Mouse (Mus musculus): Measurements from ENCODE around the gene Sema5a. TPM values are rescaled to one million over a fixed set of nuclear protein-coding genes. Genes with fewer than 3 reads are reported as not detected.

The Sema5a gene
- polyA plus RNA-seq, 1 experiment from 2014 or later = 28.3 TPM

GRCm38 (mm10) chr15:32568181-32568857 lies 323.7 kb downstream of the Sema5a start:
- Histone ChIP-seq H3K4me2 (replicated peaks) (no peak overlapping the region), H3K9ac (no peak overlapping the region), H3K4me1 (no peaks in the 10 kb centered on the region), H3K9me3 (no peaks in the 10 kb centered on the region), H3K4me3 (no peak overlapping the region), H3K27me3 (no peaks in the 10 kb centered on the region), H3K27ac (no peak overlapping the region), H3K36me3 (no peaks in the 10 kb centered on the region)
- no peak for ATAC-seq (ENCODE audit: insufficient number of reproducible peaks, insufficient read depth, low FRiP score, low TSS enrichment)
- WGBS = 94% methylated on average over 3 of the region's 3 CpGs

GRCm38 (mm10) chr15:32568858-32569387 lies 324.3 kb downstream of the Sema5a start:
- Histone ChIP-seq H3K4me2 (replicated peaks) (no peak overlapping the region), H3K9me3 (no peaks in the 10 kb centered on the region), H3K4me3 (no peak overlapping the region), H3K27ac (no peak overlapping the region), H3K36me3 (no peaks in the 10 kb centered on the region), H3K4me1 (no peaks in the 10 kb centered on the region), H3K27me3 (no peaks in the 10 kb centered on the region), H3K9ac (no peak overlapping the region)
- peak; percentile 56; the same call in 1 of the 2 replicates for ATAC-seq (ENCODE audit: insufficient number of reproducible peaks, insufficient read depth, low FRiP score, low TSS enrichment)
- WGBS = 61% methylated on average over 6 of the region's 6 CpGs

GRCm38 (mm10) chr15:32574327-32574726 lies 329.7 kb downstream of the Sema5a start:
- H3K9ac ChIP-seq = no peak overlapping the region
- no peak overlapping the region for H3K27ac ChIP-seq
- H3K27me3 ChIP-seq = no peaks in the 10 kb centered on the region
- WGBS = 74% methylated on average over 6 of the region's 6 CpGs
- no peaks in the 10 kb centered on the region for H3K4me1 ChIP-seq
- no peak overlapping the region for H3K4me3 ChIP-seq
- ATAC-seq (ENCODE audit: insufficient number of reproducible peaks, insufficient read depth, low FRiP score, low TSS enrichment) = no peak
- no peak overlapping the region for H3K4me2 ChIP-seq (replicated peaks)
- H3K36me3 ChIP-seq = no peaks in the 10 kb centered on the region
- H3K9me3 ChIP-seq = no peaks in the 10 kb centered on the region

- no peak for ATAC-seq (ENCODE audit: insufficient number of reproducible peaks, insufficient read depth, low FRiP score, low TSS enrichment)
- no peak overlapping the region for H3K9ac ChIP-seq
- no peaks in the 10 kb centered on the region for H3K36me3 ChIP-seq
- WGBS = 64% methylated on average over 2 of the region's 2 CpGs
- H3K4me1 ChIP-seq = no peaks in the 10 kb centered on the region
- no peak overlapping the region for H3K4me3 ChIP-seq
- no peak overlapping the region for H3K27ac ChIP-seq
- no peaks in the 10 kb centered on the region for H3K27me3 ChIP-seq
- no peak overlapping the region for H3K4me2 ChIP-seq (replicated peaks)
- no peaks in the 10 kb centered on the region for H3K9me3 ChIP-seq
Observed at GRCm38 (mm10) chr15:32575212-32575611, 330.6 kb downstream of the Sema5a start.

- no peak overlapping the region for H3K9ac ChIP-seq
- no peak overlapping the region for H3K27ac ChIP-seq
- H3K4me2 ChIP-seq (replicated peaks) = no peak overlapping the region
- H3K4me3 ChIP-seq = no peak overlapping the region
- H3K27me3 ChIP-seq = no peaks in the 10 kb centered on the region
- no peak for ATAC-seq (ENCODE audit: insufficient number of reproducible peaks, insufficient read depth, low FRiP score, low TSS enrichment)
- no peaks in the 10 kb centered on the region for H3K4me1 ChIP-seq
- H3K36me3 ChIP-seq = no peaks in the 10 kb centered on the region
- WGBS = 74% methylated on average over 4 of the region's 4 CpGs
- H3K9me3 ChIP-seq = no peaks in the 10 kb centered on the region
Observed at GRCm38 (mm10) chr15:32579351-32579750, 334.7 kb downstream of the Sema5a start.

GRCm38 (mm10) chr15:32590641-32591040 lies 346.0 kb downstream of the Sema5a start:
- Histone ChIP-seq H3K27ac (no peak overlapping the region), H3K4me2 (replicated peaks) (no peak overlapping the region), H3K9ac (no peak overlapping the region), H3K4me3 (no peak overlapping the region), H3K9me3 (no peaks in the 10 kb centered on the region), H3K4me1 (no peaks in the 10 kb centered on the region), H3K27me3 (no peaks in the 10 kb centered on the region), H3K36me3 (no peaks in the 10 kb centered on the region)
- WGBS = 83% methylated on average over 1 of the region's 1 CpGs
- ATAC-seq (ENCODE audit: insufficient number of reproducible peaks, insufficient read depth, low FRiP score, low TSS enrichment) = no peak

- Histone ChIP-seq H3K9me3 (no peaks in the 10 kb centered on the region), H3K27me3 (no peaks in the 10 kb centered on the region), H3K27ac (no peak overlapping the region), H3K9ac (no peak overlapping the region), H3K36me3 (no peaks in the 10 kb centered on the region), H3K4me1 (no peaks in the 10 kb centered on the region), H3K4me2 (replicated peaks) (no peak overlapping the region), H3K4me3 (no peak overlapping the region)
- no peak for ATAC-seq (ENCODE audit: insufficient number of reproducible peaks, insufficient read depth, low FRiP score, low TSS enrichment)
- 94% methylated on average over 5 of the region's 5 CpGs for WGBS
Observed at GRCm38 (mm10) chr15:32593746-32594145, 349.1 kb downstream of the Sema5a start.

- Histone ChIP-seq H3K4me1 (no peaks in the 10 kb centered on the region), H3K27me3 (no peaks in the 10 kb centered on the region), H3K9me3 (no peaks in the 10 kb centered on the region), H3K27ac (no peak overlapping the region), H3K4me2 (replicated peaks) (no peak overlapping the region), H3K36me3 (no peaks in the 10 kb centered on the region), H3K9ac (no peak overlapping the region), H3K4me3 (no peak overlapping the region)
- 86% methylated on average over 6 of the region's 6 CpGs for WGBS
- ATAC-seq (ENCODE audit: insufficient number of reproducible peaks, insufficient read depth, low FRiP score, low TSS enrichment) = no peak
Observed at GRCm38 (mm10) chr15:32596574-32596973, 352.0 kb downstream of the Sema5a start.

- H3K27me3 ChIP-seq = no peaks in the 10 kb centered on the region
- WGBS = 68% methylated on average over 3 of the region's 3 CpGs
- ATAC-seq (ENCODE audit: insufficient number of reproducible peaks, insufficient read depth, low FRiP score, low TSS enrichment) = no peak
Observed at GRCm38 (mm10) chr15:32597189-32597588, 352.6 kb downstream of the Sema5a start.

GRCm38 (mm10) chr15:32607236-32607635 lies 362.6 kb downstream of the Sema5a start:
- Histone ChIP-seq H3K36me3 (0 out of 2 replicates have a peak, but pooled peaks cover 5% of the 10 kb centered on the region), H3K27me3 (no peaks in the 10 kb centered on the region), H3K4me2 (replicated peaks) (no peak overlapping the region), H3K9me3 (no peaks in the 10 kb centered on the region), H3K9ac (no peak overlapping the region), H3K4me1 (no peaks in the 10 kb centered on the region), H3K4me3 (no peak overlapping the region), H3K27ac (no peak overlapping the region)
- WGBS = 83% methylated on average over 3 of the region's 3 CpGs
- no peak for ATAC-seq (ENCODE audit: insufficient number of reproducible peaks, insufficient read depth, low FRiP score, low TSS enrichment)

More at GRCm38 (mm10) chr15:32597189-32597588, 352.6 kb downstream of the Sema5a start:
- Histone ChIP-seq H3K36me3 (no peaks in the 10 kb centered on the region), H3K9me3 (no peaks in the 10 kb centered on the region), H3K27ac (no peak overlapping the region), H3K9ac (no peak overlapping the region), H3K4me1 (no peaks in the 10 kb centered on the region), H3K4me3 (no peak overlapping the region), H3K4me2 (replicated peaks) (no peak overlapping the region)

GRCm38 (mm10) chr15:32610776-32611175 lies 366.2 kb downstream of the Sema5a start:
- no peak for ATAC-seq (ENCODE audit: insufficient number of reproducible peaks, insufficient read depth, low FRiP score, low TSS enrichment)
- Histone ChIP-seq H3K9ac (no peak overlapping the region), H3K27ac (no peak overlapping the region), H3K9me3 (no peaks in the 10 kb centered on the region), H3K27me3 (no peaks in the 10 kb centered on the region), H3K4me3 (no peak overlapping the region), H3K4me1 (no peaks in the 10 kb centered on the region), H3K4me2 (replicated peaks) (no peak overlapping the region), H3K36me3 (0 out of 2 replicates have a peak, but pooled peaks cover 5% of the 10 kb centered on the region)
- 78% methylated on average over 2 of the region's 2 CpGs for WGBS

GRCm38 (mm10) chr15:32611201-32611600 lies 366.6 kb downstream of the Sema5a start:
- Histone ChIP-seq H3K4me1 (no peaks in the 10 kb centered on the region), H3K9ac (no peak overlapping the region), H3K4me3 (no peak overlapping the region), H3K4me2 (replicated peaks) (no peak overlapping the region), H3K9me3 (no peaks in the 10 kb centered on the region), H3K27ac (no peak overlapping the region), H3K27me3 (no peaks in the 10 kb centered on the region), H3K36me3 (0 out of 2 replicates have a peak, but pooled peaks cover 5% of the 10 kb centered on the region)
- WGBS = 92% methylated on average over 7 of the region's 7 CpGs
- ATAC-seq (ENCODE audit: insufficient number of reproducible peaks, insufficient read depth, low FRiP score, low TSS enrichment) = no peak

Measured in embryonic facial prominence, embryonic 12.5 days (tissue).